Mouse (Mus musculus) adipocyte (in vitro differentiated cells): ENCODE measurements at regions not wholly inside any gene's neighbourhood (a gene's known extent, or its start where the extent isn't known, plus 50 kb on each side); places are given as distances from the start of the nearest gene placed in this dataset.
"Not testable (repeated sequence)": the region's sequence is repeated elsewhere in the genome, so short reads cannot be mapped to it uniquely, and the experiment has no call there.

Experiments
- DNase-seq: peaks from one replicate; pipeline ENCODE4 v3.0.0-alpha.2; 2016; ENCODE audit warnings: low spot score

DNA sequence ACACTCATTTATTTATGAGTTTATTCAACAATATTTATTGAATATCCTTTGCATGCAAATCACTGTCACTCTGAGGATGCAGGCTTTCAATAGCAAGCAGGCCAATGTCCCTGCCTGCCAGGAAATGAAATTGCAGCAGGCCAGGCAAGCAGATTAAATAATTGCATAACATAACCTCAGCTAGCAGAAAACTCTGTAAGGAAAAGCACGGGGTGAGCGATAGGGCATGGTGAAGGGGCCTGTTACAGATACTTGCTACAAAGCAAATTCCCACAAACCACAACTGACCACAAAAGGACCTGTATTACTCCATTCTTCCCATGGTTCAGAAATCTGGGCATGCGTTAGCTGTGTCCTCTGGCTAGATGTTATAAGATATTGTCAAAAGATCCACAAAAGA, 509.8 kb downstream of the Bnc2 start:
- peak; percentile 21 for DNase-seq

DNA sequence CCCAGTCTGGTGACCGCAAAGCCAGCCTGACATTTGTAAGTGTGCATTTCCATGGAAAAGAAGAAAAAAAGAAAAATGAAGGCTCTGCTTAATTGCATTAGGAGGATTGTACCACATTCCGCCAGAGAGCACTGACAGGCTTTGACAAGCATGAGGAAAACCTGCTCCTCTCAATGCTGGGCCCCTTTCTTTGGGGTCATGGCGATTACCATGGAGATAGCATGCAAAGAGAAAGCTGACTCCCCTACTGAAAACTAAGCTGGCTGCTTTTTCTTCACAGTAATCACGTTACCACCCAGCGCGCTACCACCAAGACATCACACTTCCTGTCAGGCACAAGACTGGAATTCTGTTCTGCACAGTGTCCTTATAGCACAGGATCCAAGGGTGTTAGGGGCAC, 502.2 kb downstream of the Bnc2 start:
- no peak for DNase-seq

DNA sequence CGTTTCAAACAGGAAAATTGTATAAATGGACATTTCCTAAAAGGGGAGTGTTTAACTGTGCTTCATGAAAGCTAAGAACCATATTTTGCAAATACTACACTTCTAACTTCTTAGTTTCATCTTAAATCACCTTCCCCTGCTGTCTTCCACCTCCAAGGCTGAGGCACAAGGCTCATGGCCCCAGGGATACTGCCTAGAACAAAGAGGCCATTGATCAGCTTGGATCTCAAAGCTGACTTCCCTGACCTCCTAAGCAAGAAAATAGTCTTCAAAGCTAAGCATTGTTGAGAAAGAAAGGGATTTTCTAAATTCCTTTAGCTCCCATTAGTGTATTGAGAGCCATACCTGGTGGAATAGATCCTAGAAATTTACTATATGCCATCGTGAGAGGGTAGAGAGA, 501.6 kb downstream of the Bnc2 start:
- DNase-seq = no peak

DNA sequence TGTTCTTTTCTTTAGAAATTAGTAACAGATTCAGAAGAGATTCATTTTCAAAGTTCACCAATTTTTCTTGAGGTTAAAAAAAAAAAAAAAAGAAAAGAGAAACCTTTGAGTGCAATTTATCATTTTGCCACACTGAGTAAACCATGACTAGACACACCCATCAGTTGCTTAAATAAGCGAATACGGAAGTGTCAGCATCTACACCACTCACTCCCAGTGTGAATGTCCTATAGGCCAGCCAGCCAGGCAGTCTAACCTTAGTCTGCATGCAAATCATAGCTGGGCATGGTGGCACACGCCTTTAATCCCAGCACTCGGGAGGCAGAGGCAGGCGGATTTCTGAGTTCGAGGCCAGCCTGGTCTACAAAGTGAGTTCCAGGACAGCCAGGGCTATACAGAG, 498.6 kb downstream of the Bnc2 start:
- DNase-seq = not testable (repeated sequence)

DNA sequence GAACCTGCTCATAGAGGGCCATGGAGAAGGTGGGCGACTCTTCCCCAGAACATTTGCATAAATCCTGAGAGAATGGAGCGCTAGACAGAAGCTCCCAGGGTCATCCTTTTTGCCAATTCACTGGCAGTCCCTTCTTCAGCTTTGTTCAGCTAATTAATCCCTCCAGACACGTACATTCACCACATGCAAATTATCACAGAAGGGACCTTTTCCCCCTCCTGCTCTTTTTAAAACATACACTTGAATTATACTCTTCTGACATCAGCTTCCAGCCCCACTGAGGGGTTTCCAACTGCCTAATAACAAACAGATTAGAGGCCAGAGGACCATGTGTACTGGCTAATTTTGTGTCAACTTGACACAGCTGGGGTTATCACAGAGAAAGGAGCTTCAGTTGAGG, 497.2 kb downstream of the Bnc2 start:
- no peak for DNase-seq

DNA sequence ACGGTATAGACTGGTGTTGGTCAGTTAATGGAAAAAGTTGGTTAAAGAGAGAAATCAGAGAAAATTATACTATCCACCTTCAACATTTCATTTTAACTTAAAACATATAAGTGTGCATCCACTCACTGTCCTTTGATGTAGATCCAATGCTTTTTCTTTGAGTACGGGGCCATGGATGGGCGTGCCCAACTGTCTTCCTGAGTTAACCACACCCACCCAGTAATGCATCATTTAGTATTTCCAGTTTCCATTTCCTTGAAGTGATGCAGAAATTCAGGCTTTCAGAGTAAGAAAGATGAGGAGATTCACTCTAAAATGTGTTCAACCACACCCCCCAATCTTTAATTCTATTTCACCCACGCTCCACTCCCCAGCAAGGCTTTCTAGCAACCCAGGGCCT, 490.6 kb downstream of the Bnc2 start:
- DNase-seq = no peak

DNA sequence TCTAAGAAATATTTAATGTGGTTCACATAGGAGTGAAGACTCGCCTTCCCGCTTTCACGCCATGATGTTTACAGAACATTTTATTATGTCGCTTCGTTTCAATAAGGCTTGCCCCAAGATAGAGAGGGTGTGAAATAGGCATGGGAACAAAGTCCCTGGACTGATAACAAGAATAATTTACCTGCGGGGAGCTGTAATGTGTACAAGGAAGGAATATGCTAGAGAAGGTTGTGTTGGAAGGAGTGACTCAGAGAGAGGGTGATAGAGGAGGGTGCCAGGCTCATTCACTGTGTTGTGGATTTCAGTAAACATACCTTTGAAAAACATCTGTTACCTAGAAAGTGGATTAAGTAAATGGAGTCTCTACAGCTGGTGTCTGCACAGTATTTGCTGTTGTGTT, 490.2 kb downstream of the Bnc2 start:
- no peak for DNase-seq

DNA sequence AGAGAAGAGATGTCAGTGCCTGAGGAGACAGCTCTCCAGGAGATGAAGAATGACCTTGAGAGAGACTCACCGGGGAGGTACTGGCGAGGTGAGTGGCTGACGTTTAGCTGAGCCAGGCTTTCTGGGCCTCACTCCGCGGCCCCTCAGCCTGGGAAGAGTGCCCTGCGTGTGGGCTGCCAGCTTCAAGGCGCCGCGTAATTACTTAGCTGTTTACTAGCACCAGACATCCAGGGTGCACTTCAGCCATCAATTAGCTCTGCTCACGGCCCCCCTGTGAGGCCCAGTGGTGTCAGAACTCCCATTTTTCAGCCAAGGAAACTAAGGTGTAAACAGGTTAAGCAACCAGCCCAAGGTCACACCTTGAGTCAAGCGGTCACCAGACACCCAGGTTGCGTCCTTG, 485.8 kb downstream of the Bnc2 start:
- no peak for DNase-seq

DNA sequence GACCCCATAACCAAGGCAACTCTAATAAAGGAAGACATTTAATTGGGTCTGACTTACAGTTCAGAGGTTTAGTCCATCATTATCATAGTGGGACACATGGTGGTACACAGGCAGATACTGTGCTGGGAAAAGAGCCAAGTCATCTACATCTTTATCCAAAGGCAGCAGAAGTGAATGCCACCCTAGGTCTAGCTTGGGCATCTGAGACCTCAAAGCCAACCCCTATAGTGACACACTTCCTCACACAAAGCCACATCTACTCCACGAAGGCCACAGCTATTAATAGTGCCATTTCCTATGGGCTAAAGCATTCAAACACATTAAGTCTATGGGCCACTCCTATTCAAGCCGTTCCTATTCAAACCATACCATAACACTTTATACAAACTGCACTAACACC, 483.8 kb downstream of the Bnc2 start:
- no peak for DNase-seq

DNA sequence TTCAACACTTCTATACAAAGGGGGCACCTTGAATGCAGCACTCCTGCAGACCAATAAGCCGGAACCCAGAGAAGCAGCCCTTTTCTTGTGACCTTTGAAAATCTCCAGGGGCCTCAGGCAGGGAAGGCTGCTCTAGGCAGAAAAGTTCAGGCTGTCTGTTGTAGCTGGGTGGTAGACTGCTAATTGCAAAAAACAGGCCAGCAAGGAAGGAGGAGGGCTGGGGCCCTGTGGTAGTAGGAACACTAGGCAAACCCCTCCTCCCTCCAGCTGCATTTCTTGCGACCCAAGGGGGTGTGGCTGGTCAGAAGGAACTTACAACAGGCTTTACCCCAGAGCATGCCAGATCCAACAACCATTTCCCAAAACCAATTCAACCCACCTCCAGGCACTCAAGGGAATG, 482.8 kb downstream of the Bnc2 start:
- DNase-seq = no peak

DNA sequence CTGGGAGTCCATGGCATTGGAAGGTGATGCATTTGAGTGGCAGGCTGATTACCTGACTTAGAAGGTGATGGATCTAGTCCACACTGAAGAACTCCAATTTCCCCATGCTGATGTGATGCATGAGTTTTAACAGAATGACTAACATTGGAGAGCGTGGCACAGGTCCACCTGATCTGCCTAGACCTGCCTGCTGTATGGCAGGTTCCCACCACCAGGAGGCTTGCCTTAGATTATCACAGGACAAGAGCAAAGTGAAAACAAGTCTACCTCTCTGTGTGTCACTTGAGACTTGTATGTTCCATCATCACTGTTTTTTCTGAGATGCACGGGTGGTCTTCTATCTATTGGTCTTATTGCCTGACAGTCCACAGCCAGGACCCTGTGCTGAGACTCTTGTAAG, 478.3 kb downstream of the Bnc2 start:
- no peak for DNase-seq

DNA sequence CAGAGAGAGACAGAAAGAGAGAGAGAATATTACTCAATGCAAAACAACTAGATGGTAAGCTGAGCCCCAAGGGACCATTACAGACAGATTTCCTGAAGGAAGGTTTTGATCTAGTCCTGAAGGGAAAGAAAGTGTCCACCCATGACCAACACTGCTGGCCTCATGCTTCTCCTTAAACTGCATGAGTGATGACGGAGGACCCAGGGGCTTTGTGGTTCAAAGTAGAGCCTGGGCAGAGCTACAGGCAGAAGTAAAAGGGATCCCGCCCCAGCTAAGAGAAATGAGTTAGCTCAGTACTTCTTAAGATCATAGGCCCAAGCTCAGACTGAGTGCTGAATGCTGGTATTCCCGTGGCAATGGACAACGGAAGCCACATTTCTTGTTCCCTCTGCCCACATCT, 476.9 kb downstream of the Bnc2 start:
- DNase-seq = no peak

DNA sequence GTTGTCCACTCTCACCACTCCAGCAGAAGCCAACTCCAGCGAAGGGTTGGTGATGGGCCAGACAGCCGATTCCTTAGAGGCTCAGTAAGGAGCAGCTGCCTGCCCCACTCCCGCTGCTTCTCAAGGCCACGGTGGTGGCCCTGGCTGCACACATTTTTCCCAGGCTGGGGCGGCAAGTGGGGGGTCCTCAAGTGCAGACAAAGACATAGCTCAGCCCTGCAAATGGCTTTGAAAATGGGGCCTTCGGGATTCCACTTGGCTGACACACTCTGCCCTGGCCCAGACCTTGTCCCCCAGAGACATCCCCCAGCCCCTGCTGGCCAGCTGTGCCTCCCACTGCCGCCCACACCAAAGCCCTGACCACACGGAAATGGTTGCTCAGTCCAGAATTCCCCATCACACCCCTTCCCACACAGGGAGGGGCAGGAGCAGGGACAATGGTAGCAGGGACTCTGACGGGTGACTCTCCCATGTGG, 475.9 kb downstream of the Bnc2 start:
- DNase-seq = peak; percentile 13

DNA sequence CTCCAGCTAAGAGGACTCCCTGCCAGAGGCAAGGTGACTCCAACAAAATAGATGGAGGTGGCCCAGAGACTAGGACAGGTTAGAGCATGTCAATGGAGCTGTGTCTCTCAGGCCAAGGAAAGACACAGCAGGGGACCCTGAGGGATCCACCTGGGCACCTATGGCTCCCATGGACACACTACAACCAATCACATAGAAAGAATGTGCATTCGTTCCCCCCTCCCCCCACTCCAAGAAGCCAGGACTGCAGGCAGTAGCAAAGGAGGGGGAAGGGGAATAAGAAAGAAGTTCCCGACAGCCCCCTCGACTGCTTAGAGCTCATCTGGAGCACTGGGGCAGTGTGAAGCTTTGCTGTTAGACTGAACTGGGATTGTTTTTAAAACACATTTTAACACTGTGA, 474.1 kb downstream of the Bnc2 start:
- DNase-seq = no peak

DNA sequence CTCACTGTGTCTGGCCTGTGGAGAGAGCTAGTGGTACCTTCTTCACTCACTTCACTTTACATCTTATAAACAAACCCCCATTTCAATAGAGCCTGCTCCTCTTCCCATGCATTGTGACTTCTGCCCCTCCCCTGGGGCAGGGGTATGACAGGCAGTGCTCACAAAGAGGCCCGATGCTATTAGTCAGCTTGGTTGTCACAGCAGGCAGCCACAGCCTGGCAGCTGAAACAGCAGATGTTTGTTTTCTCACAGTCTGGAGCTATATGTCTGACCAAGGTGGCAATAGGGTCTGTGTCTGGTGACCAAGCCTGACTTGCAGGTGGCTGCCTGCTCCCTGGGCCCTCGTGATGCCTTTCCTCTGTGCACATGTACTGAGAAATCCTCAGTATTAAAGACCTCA, 472.8 kb downstream of the Bnc2 start:
- no peak for DNase-seq

DNA sequence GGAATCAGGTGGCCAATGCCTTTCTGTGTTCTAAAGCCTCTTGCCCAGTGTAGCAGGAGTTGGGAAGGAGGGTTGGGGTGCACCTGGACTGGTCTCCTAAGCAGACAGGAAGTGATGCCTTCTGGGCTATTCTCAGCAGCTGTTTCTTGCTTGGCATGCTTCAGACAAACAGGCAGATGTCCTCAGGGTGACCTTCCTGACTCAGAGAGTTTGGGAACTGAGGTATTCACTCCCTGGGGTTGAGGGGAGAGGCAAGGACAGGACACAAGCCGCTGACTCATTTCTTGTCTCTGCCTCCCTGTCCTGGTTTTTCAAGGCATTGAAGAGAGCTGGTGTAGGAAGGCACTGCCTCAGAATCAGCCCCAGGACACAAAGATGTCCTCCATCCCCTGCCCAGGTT, 471.4 kb downstream of the Bnc2 start:
- peak; percentile 5 for DNase-seq

DNA sequence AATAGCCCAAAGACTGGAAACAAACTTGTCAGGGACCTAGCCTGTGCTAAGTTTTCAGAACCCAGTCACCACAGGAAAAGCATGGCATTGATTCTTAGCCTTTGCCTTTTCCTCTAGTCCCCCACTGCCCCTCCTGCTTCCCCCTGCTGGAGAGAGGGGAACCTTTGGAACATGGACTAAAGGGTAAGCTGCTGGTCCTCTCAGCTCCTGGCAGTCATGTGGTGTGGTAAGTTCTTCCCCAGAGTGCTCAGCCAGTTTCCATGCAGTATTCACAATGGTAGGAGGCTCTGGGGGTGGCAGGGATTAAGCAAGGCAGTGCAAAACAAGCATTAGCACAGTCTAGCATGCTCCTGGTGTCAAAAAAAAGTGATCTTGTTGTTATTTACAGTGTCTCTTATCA, 470.3 kb downstream of the Bnc2 start:
- peak; percentile 27 for DNase-seq

DNA sequence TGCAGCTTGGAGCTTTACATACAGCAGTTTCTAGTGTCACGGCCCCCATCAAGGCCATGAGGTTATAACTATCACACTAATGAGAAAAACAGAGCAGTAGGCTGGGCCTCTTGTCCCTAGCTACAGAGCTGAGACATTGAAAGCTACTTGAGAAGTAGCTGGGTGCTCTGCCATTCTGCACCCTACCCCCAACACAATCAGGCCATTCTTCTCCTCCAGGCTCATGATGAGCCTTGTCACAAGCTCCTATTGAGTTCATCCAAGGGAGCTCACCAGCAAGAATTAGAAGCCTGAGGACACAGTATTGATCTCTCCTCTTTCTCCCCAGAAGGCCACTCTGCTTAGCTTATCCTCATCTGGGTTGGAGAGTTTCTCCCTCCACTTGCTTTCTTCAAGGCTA, 466.9 kb downstream of the Bnc2 start:
- DNase-seq = no peak

DNA sequence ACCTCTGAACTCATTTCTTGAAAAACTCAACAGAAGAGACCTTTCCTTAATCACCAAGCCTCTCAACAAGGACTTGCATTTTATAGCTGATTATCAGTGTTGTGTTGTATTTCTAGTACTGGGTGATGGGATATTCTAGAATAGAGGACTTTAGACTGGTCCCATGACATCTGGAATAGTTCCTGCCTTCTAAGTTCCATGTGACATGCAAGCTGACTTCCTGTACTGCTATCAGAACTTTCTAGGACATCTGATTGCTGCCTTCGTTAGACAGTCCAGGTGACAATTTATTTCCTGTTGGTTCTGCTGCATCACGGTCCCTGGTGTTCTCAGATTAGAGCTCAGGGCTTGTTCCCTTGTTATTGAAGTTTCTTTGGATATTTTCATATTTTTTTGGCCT, 465.5 kb downstream of the Bnc2 start:
- DNase-seq = no peak

DNA sequence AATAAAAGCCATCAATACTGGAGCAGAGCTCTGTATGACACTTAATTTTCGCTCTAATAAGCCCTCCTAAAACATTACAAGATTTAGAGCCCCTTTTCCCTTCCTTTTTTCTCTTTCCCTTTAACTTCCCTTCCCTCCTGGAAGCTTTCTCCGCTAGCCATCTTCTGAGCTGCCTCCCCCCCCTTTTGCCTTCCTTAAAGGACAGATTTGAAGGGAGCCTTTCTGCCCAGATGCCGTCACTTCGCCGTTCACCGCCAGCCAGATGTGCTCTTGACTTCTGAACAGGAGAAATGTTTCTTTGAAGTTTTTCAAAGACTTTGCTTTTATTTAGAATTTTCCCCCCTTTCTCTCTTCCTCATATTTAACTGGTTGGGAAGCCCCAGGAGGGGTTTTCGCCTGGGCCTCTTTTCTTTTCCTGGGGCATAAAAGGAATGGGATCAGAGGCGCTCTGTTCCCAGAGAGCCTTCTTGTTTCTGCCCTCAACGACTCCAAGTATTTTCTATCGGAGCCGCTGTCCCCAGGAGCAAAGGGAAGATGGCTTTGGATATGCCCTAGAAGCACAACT, 463.7 kb downstream of the Bnc2 start:
- DNase-seq = no peak

DNA sequence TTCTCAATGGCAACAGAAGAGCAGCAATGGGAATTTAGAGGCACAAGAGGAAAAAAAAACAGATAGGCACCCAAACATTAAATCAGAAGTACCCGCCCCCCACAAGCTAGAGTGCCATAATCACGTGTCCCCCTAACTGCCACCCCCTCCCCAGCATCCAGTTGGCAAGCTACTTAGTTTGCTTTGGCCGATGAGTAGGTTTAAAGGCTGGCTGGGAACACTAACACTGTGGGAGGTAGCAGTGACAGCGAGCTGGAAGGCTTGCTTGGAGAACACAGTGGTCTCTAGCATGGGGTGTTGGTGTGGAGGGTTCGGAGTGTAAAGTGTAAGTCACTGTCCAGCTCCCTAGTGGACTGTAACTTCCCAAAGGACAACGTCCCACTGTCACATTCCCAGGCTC, 463.1 kb downstream of the Bnc2 start:
- no peak for DNase-seq

DNA sequence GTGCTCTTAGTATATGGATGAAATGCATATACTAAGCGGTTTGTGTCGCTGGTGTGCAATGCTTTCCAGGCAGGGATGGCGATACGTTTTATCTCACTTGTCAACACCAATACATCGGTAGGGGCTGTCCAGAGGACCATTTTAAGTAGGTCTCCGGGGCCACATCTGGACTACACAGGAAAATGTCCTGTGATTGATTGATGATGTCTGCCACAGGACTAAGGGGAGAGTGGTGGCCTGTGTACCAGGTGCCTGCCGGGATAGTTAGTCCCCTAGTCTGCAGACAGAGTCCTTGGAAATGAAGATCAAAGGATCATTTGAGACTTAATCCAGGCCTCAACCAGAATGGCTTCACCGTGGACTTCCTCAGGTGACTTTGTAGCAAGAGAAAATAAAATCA, 460.6 kb downstream of the Bnc2 start:
- DNase-seq = no peak

DNA sequence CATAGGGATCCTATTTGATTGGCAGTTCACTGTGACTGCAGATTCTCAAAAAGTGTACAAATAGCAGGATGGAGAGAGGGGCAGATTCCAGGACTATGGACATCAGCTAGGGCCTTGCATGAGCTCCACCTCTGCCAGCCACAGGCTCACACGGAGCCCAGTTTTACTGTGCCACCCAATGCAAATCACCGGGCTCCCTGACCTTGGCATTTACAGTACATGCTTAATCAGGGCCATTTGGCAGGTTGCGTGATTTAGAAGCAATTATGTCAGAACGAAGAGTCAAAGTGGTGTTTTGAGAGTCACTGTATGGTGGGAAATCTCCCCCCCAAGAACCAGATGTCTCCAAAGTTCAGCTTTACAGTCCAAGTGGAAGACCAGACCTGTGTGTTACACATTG, 456.1 kb downstream of the Bnc2 start:
- DNase-seq = no peak

DNA sequence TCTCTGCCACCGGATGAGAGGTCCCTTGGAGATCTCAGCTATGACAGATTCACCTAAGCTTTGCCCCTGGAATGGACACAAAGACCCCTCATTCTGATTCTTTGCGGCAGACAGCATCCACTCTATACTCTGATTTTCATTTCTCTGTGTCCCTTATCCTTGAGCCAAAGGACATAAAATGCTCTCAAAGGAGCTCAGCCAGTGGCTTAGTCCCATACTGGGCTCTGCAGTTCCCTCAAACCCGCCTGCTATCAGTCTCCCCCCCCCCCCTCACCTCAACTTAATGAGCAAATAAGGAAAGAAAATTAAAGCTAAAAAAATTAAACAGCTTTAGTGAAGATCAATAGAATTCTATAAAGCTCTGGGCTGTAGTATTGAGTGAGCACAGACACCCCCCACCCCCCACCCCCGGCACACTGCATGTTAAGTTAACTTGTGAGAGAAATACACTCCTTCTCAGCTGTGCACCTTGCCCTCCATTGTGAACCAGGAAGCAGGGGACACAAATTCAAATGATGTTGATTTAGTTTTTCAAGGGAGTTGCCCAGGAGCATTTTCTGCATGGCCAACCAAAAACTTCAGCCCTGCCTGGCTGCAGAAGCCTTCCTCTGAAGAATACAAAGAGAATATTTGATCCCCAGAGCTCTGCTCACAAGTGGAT, 452.9 kb downstream of the Bnc2 start:
- no peak for DNase-seq
